Mouse (Mus musculus) brown adipose tissue, adult 24 weeks (tissue): ENCODE measurements at regions not wholly inside any gene's neighbourhood (a gene's known extent, or its start where the extent isn't known, plus 50 kb on each side); places are given as distances from the start of the nearest gene placed in this dataset.

ENCODE experiments used
- H3K27ac ChIP-seq: fragments of 200-500 bp; replicated peaks from 2 replicates; pipeline ENCODE4 v1.5.1; 2012; ENCODE audit warnings: low read depth, mild to moderate bottlenecking, low read length
- H3K4me1 ChIP-seq: fragments of 200-500 bp; 2 replicates; pipeline ENCODE4 v1.6.1; 2012; ENCODE audit warnings: low read length, mixed read lengths; ENCODE audit not compliant: control insufficient read depth, insufficient read depth, insufficient read length
- H3K4me3 ChIP-seq: fragments of 200-500 bp; 2 replicates; pipeline ENCODE4 v1.5.1; 2012; ENCODE audit warnings: low read depth, mild to moderate bottlenecking, low read length, moderate library complexity; ENCODE audit not compliant: insufficient read depth

DNA sequence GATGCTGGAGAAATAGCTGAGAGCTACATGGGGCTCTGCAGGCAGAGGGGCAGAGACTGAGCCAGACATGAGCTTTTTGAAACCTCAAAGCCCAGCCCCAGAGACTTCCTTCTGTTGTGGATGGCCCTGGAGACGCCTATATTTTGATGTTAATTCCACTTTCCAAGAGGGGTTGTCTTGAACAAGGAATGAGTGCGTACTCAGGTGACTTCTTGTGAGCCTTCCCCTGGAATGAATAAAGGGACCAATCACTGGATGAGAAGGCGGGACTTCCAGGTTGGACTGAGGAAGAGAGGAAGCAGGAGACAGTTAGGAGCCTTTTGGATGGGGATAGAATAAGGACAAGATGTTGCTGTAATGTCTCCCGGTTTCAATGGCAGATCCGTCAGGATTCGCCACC, 76.3 kb upstream of the Spred2 start:
- no peak overlapping the region for H3K27ac ChIP-seq
- H3K4me3 ChIP-seq = no peak overlapping the region
- no peaks in the 10 kb centered on the region for H3K4me1 ChIP-seq

DNA sequence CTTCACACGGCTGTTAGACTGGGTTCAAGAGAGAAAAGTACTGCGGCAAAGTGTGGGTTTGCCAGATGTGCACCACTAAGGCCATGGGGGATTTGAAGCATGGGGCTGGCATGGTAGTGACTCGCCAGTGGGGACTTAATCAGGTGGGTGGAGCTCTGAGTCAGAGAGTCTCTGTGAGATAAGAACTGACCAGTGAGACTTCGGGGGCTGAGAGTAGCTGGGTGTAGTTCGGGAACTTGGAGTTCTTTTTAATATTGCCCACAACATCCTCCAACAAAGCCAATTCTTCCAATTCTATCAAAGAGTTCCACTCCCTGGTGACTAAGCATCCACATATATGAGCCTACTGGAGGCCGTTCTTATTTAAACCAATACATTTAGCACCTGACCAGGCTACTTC, 75.8 kb upstream of the Spred2 start:
- Histone ChIP-seq H3K27ac (no peak overlapping the region), H3K4me1 (no peaks in the 10 kb centered on the region), H3K4me3 (no peak overlapping the region)

DNA sequence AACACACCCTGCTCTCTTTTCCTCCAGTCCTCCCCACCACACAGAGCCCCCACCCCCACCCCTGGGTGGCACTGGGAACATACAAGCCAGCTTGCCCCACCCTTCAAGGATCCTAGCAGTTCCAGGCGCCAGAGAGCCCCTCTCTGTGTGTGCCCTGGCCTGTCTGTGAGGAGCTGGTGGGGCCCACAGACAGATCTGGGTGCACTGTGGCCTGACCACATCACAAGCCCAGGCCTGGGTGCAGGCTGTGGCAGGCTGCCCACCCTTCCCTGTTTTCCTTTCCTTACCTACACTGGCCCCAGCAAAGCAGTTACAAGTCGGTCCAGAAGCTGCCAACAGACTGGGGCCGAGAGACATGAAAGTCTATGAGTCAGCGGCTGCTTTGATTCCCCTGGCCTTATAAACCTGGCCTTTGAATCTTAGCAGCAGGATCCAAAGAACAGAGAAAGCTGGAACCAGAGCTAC, 74.8 kb upstream of the Spred2 start:
- H3K27ac ChIP-seq = no peak overlapping the region
- H3K4me1 ChIP-seq = no peaks in the 10 kb centered on the region
- no peak overlapping the region for H3K4me3 ChIP-seq

DNA sequence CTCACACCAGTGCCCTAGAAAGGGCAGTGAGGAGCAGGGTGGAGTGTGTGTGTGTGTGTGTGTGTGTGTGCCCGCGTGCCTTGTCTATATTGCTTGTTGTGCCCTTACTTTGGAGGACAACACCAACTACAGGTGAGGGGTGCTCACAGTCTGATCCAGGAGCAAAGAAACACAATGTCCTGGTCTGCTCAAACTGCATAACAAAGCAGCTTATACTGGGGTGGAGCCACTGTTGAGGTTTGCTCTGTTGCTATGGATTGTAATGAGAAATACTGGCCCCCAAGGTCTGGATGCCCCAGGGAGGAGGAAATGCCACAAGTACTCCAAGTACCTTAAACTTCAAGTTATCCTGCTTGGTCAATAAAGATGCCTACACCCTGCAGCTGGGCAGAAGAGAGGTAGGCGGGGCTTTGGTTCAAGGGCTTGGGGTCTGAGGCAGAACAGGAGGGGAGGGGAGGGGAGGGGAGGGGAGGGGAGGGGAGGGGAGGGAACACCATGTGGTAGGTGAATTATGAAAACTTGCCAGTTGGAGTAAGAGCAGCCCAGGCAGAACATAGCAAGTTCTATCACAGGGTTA, 74.2 kb upstream of the Spred2 start:
- H3K4me3 ChIP-seq = no peak overlapping the region
- H3K27ac ChIP-seq = no peak overlapping the region
- H3K4me1 ChIP-seq = no peaks in the 10 kb centered on the region

DNA sequence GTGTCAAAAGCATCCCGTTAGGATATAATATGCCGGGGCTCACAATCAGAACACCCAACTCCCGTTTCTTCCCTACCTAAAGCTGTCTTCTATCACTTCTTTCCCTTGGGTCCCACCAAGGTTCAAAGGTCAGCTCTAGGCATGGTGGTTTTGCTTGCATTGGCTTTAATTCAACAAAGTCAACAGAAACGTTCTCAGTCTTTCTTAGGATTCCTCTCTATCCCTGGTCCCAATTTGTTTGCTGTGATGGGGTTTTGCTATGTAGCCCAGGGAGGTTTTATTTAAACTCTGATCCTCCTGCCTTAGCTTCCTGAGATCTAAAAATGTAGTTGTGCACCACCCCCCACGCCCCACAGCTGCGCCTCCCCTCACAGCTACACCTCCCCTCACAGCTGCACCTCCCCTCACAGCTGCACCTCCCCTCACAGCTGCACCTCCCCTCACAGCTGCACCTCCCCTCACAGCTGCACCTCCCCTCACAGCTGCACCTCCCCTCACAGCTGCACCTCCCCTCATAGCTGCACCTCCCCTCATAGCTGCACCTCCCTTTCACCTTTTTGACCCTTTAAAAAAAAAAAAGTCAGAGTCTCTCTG, 73.1 kb upstream of the Spred2 start:
- Histone ChIP-seq H3K27ac (no peak overlapping the region), H3K4me3 (no peak overlapping the region), H3K4me1 (no peaks in the 10 kb centered on the region)

DNA sequence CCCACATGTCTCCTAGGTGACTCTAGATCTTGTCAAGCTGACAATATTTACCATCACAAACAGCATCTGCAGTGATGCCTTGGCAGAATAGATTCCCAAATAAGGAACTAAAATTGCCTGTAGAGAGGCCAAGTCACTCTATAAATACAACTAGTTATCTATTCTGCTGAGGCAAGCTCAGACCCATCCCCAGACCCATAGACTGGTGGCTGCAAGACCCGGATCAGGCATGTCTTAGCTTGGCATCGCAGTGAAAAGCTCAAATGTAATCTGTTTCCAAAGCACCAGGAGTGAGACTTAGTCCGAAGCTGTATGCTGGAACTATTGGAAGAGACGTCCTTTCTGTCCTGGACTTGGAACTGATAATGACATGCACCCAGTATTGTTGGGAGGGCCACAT, 62.6 kb upstream of the Spred2 start:
- Histone ChIP-seq H3K4me3 (no peak overlapping the region), H3K27ac (no peak overlapping the region), H3K4me1 (no peaks in the 10 kb centered on the region)

DNA sequence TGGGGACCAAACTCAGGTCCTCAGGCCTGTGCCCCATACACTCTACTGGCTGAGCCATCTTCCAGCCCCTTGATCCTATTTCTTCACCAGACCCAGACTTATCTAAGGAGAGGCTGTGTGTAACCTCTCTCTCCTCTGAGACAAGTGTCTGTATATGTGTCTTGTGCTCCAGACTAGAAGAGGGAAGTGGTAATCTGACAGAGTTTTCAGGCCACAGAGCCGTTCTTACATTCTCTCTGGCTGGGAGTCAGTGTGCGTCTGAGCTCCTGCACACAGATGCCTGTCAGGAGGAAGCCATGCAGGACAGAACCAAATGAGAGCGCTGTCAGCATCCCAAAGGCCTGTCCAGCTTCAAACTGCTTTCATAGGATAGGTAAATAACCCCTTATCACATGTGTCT, 60.8 kb upstream of the Spred2 start:
- H3K27ac ChIP-seq = no peak overlapping the region
- no peaks in the 10 kb centered on the region for H3K4me1 ChIP-seq
- no peak overlapping the region for H3K4me3 ChIP-seq

DNA sequence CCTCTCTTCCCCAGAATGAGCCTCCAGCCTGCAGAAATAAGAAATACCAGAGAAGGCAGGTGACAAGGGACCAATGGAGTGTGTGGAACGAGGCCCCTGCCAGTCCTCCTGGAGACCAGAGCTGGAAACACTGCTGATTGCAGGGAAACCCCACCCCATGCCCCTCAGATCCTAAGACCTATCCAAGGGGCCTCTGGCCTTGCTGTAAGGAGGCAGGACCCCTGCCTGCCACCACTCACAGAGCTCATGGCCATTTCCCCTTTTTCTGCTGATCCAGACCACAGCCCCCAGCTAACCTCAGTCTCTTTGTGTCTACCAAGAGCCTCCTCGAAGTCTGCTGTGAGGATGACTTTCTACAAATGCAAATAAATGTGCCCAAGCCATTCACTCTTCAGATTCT, 57.9 kb upstream of the Spred2 start:
- no peaks in the 10 kb centered on the region for H3K4me1 ChIP-seq
- no peak overlapping the region for H3K27ac ChIP-seq
- no peak overlapping the region for H3K4me3 ChIP-seq

DNA sequence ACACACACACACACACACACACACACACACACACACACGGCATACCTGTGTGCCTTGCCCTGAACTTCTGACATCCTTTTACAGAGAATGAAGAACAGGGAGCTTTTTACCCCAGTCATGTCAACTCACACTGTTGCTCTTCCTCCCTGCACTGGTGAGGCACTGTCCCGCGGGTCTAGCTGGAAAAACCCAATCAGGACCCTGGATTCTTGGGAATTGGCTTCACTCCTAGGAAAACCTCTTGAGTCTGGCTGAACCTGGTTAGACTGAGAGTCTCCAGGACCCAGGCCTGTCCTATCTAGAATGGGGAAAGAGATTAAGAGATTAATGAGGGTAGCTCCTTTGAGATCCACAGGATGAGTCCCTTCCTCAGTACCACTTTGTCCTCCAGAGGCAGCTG, 54.5 kb upstream of the Spred2 start:
- Histone ChIP-seq H3K4me1 (no peaks in the 10 kb centered on the region), H3K27ac (no peak overlapping the region), H3K4me3 (no peak overlapping the region)

DNA sequence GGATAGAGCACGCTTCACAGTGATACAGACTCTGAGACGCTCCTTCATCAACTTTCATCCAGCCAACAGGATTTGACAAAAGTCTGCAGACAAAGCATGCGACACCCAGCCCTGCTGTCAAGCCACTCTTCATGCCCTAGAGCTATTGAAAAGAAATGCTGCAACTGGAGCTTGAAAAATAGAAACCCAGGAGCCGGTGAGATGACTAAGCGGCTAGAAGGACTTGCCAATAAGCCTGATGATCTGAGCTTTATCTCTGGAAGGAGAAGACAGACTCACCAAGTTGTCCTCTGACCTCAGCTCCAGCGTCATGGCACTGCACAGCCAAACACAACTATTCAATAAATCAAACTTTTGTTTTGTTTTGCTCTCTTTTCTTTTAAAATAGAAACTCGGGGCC, 54.0 kb upstream of the Spred2 start:
- Histone ChIP-seq H3K27ac (no peak overlapping the region), H3K4me1 (no peaks in the 10 kb centered on the region), H3K4me3 (no peak overlapping the region)

DNA sequence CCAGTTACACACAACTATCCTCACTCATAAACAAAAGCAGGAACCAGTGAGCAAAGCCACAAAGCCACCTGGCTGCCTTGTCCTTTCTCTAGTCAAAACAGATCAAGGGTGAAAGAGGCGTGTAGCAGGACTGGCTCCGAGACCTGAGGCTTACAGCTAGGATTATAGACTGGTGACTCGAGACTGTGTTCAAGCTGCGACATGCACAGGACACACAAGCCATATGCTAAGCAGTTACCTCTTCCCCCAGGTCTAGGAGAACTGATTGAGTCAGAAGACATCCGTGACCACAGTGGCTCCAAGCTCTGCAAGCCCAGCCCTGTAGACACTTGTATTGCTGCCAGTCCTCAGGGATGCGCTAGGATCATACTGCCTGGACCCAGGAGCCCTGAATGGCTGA, 50.4 kb upstream of the Spred2 start:
- 0 out of 2 replicates have a peak, but pooled peaks cover 3% of the 10 kb centered on the region for H3K4me1 ChIP-seq
- H3K4me3 ChIP-seq = no peak overlapping the region
- no peak overlapping the region for H3K27ac ChIP-seq
